Mouse (Mus musculus): ENCODE measurements at regions not wholly inside any gene's neighbourhood (a gene's known extent, or its start where the extent isn't known, plus 50 kb on each side); places are given as distances from the start of the nearest gene placed in this dataset.

GRCm38 (mm10) chr4:95169702-95170101 is 117.7 kb upstream of the Jun start:
- no peak for TF ChIP-seq CTCF (IDR thresholded peaks at IDR 0.05; ENCODE audit: low read depth, low read length)
- TF ChIP-seq GATA1 (IDR thresholded peaks at IDR 0.05; ENCODE audit: borderline replicate concordance, low read length) = no peak
- TF ChIP-seq POLR2AphosphoS5 (IDR thresholded peaks at IDR 0.05; ENCODE audit: insufficient replicate concordance, low read depth, low read length) = no peak
- no peak for TF ChIP-seq GATA2 (IDR thresholded peaks at IDR 0.05; ENCODE audit: borderline replicate concordance, low read depth, low read length)

All from G1E (cell line).